Mouse (Mus musculus) urinary bladder, adult 18-20 months (tissue): ENCODE measurements around the gene Rims3.

Experiments used
- DNase-seq, 2 experiments: peaks; one replicate each; pipeline ENCODE4 v3.0.0; 2022; ENCODE audit warnings: low spot score in 2 of 2, mixed read lengths in 2 of 2

The Rims3 gene

DNA sequence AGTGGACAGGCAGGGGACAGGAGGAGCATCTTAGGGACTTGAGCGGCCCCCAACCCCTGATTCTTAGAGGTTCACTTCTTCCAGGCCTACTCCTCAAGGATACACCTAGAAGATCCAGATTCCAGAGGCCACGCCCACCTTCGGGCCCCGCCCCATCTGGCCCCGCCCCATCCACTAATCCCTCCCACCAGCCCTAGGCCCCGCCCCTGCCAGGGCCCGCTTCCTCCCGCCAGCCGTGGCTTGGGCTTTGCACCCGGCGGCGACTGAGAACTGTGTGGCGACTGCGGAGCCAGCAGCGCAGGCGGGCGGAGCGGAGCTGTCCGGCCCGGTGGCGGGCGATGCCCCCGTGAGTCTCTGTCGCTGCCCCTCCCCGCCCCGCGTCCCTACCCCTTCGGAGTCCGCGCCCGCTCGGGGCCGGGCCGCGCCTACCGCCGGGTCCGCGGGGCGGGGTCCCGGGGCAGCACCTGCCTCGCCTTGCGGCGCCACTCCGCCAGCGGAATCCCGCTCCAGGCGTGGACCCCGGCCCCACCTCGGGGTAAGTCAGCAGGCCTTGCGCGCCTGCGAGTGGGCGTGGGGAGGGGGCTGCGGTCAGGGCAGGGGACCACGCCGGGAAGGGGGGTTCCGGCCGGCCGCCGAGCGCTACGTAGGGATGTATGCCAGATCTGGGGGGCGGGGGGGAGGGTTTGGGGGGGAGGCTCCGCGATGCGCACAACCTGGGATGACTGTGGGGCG, at the start of gene Rims3:
TSS of gene Rims3 (plus strand) at position 229 of the 732 bp plus-strand sequence.
- peak in 1 of 2 experiments; percentile 10 for DNase-seq

GRCm38 (mm10) chr4:120805816-120806215, 48.8 kb upstream of the Rims3 start:
- DNase-seq, result no peak

DNA sequence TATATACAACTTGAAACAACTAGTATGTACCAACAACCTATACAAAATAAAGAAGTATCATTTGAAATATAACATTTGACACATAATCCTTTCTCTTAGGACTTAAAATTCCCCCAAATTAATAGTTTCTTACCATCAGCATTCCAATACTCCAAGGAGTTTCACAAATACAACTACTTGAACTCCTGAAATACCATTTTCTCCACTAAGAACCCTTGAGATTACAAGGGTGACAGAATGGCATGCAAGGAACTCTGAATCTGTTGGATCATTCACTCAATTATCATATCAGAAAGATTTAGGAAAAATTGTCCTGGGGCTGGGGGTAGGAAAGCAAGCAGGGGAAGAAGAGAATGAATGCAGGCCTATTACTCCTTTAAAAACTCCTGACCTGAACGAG, 40.9 kb upstream of the Rims3 start:
- no peak for DNase-seq

GRCm38 (mm10) chr4:120814171-120814570, 40.4 kb upstream of the Rims3 start:
- peak; percentile 2 to 31 for DNase-seq

DNA sequence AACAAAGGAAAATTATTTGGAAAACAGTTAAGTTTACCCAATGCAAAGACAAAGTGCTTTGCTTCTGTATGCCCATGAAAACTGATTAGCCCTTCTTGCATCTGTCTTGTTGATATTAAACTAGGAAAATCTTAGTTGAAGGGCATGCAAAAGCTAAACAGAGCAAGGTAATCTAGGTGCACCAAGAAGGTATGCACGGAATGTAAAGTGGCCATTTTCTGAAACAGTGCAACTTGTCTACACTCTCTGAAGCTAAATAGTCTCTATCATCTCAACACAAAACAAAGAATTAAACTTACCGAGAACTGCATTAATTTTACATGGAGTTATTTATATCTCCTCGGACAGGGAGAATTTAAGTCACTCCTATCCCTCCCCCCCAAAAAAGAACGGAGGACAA, 39.5 kb upstream of the Rims3 start:
- DNase-seq, result no peak

DNA sequence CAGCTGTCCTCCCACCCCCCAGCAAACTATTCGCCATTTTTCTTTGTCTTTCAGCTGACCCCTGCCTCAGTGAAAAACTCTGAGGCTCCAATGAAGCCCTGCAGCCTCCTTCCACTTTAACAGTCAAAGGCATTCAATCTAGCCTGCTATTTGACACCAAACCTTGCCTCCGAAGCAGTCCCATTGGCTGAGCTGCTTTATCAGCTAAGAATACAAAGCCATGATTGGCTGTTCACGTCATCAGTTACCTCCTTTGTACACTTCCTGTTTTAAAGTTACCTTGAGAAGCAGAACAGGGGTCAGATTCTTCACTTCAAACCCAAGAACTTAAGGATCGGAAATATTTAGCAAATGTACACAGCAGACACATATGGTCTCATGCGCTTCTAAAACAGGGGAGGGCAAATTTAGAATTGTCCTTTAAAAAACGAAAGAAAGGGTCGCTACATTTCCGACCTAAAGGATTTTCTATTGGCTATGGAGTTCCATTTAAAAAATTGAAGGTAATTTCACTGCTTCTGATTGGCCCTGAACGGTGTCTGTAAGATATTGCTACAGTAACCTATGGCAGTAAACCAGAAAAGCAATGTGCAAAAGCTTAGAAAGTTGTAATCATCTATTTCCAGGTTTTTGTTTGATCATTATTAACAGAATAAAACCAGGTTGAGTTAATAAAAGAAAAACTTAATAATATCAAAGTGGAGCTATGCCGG, 38.8 kb upstream of the Rims3 start:
- peak; percentile 25 to 70 for DNase-seq

DNA sequence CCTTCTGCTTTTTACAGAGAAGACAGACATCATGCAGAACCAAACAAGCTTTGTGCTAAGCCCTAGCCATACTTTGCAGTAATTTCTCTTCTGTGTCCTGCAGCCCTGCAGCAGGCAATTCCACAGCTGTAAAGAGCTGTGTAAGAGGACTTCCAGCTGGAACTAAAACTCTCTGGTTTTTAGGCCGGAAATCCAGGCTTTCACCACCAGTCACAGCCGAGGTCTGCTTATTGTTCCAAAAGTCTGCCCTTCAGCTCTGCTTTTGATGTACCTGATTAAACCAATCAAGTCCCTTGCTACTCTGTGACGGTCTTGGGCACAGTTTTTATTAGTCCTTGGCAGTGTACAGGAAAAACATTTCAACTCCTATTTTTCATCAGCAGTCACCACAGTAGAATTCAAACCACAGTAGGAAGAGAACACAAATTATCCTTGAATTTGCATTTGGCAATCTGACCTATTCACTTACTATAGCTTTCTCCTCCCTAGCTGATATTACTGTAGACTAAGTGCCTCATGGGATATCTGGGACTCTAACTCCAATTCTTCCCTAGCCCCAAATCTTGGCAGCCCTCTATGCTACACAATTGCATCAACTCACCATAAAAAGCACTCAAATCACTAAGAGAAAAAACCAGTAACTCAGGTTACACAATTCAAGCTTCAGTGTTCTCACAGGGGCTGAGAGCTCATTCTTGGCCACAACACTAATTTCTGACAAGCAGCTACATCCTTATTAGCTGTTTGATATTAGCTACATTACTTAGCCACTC, 37.4 kb upstream of the Rims3 start:
- no peak for DNase-seq

DNA sequence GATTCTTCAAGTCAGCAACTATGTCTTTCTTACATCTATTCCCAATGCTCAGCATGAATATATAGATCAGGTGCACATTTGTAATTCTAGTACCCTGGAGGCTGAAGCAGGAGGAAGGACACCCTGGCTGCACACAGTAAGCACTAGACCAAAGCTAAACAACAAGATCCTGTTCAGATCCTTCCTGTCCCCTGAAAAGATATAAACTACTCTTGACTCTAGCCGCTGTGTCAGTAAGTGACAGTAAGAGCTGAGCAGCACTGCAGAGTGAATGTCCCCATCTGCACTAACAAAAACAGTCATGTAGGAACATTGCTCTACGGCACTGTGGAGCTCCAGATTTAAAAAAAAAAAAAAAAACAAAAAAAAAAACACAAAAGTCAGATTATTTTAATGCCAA, 36.7 kb upstream of the Rims3 start:
- DNase-seq, result no peak

GRCm38 (mm10) chr4:120819296-120819695, 35.3 kb upstream of the Rims3 start:
- no peak for DNase-seq

GRCm38 (mm10) chr4:120819871-120820270, 34.7 kb upstream of the Rims3 start:
- no peak for DNase-seq

- DNase-seq, result no peak
Observed at GRCm38 (mm10) chr4:120822191-120822911, 32.3 kb upstream of the Rims3 start.

DNA sequence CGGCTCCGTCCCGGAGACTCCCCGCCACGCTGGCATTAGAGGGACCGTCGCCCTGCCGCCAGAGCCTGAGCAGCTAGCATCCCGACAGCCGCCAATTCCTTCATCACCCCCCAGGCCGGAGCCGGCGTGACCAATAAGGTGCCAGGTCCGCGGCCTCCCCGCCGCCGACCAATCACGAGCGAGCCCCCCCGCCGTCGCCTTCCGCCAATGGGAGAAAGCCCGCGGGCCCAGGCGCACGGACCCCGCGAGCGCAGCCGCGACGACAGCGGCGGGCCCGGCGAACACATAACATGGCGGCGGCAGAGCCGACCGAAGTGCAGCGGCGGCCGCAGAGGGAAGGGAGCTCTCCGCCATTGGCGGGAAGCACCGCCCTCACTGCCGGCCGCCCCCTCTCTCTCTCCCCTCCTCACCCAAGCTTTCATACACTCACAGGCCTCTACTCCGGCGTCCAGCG, 29.5 kb upstream of the Rims3 start:
- DNase-seq, result peak; percentile 86 to 92

GRCm38 (mm10) chr4:120825577-120826326, 28.9 kb upstream of the Rims3 start:
- DNase-seq, result peak; percentile 90 to 94

DNA sequence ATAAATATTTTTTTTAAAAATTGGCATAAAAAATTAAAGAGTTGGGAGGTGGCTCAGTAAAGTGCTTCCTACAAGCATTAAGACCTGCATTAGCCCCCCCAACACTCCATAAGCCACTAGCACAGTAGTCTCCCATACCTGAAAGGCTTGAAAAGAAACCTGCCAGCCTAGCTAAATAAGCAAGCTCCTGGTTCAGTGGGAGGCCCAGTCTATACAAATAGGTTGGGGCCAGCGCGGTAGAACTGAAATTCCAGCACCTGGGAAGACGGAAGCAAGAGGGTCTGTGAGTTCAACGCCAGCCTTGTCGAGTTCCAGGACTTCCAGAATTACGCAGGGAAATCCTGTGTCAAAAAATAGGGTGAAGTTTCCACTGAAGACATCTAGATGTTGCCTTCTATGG, 28.2 kb upstream of the Rims3 start:
- DNase-seq, result no peak

DNA sequence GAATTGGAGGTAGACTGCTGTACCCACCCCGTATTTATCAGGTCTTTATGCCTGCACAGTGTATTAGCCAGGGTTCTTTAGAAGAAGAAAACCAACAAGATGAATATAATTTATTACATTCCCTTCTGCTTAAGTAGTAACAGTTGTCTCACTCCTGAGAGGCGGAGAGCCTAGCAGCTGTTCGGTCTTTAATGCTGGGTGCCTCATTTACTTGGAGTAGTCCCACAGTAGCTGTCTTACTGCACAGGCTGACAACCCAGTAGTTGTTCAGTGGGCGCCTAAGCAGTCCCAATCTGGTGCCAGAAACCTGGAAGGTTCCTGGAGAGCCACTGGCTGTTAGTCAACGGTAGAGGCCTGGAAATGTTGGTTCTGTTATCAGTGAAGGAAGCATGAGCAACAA, 23.8 kb upstream of the Rims3 start:
- DNase-seq, result no peak

GRCm38 (mm10) chr4:120831472-120831871, 23.1 kb upstream of the Rims3 start, which contains the start of gene Nfyc:
Nfyc (minus strand) TSS chr4:120831572.
- no peak for DNase-seq

DNA sequence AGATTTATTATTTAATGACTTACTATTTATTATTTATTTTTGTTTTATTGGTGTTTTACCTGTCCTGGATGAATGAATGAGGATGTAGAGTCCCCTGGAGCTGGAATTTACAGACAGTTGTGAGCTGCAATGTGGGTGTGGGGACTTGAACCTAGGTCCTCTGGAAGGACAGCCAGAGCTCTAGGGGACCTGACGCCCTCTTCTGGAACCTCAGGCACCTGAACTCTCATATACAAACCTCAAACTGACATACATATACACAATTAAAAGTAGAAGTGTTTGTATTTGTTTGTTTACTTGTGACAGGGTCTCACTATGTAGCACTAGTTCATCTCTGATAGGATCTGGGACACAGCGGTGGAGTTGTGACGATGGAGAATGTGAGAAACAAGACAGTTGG, 13.3 kb upstream of the Rims3 start:
- DNase-seq, result no peak

DNA sequence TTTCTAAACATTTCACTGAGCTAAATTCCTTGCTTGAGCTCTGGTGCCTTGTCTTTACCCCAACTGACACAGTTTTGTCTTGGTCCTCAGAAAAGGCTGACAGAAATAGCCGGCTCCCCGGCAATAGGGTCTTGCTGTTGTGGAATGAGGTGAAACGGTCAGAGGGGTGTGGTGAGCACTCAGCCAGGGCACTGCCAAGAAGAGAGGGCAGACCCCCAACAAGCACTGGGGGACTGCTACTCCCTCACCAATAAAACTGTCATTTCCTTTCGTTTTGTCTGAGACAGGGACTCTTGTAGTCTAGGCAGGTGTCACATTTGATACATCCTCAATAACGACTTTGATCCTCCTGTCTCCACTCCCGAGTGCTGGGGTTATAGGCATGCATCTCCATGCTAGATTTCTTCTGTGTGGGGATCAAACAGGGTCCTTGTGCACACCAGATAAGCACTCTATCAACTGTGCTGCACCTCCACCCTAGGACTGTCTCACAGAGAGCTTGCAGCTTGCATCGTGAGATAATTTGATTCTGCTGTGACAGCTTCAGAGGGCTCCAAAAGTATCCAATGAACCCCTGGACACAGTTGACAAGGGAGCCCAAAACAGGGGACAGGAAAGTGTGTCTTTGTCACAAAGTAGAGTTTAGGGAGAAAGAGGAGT, 10.1 kb upstream of the Rims3 start:
- no peak for DNase-seq

DNA sequence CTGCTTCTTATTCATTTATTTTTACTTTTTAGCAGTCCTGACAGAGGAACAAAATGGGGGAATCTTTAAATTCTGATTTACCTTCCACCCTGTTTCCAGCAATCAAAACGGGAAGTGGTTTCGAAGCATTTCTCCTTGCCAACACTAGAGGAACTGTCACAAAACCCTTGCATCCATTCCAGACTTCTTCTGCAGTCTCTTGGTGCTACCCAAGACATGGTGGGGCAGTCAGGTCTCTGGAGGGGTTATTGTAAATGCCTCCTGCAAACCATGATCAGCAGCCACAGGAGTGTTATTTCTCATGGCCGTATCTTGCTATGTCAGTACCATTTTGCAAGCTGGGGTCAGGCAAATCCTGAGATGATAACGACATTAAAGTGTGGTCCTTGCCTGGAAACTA, 9.5 kb upstream of the Rims3 start:
- no peak for DNase-seq

DNA sequence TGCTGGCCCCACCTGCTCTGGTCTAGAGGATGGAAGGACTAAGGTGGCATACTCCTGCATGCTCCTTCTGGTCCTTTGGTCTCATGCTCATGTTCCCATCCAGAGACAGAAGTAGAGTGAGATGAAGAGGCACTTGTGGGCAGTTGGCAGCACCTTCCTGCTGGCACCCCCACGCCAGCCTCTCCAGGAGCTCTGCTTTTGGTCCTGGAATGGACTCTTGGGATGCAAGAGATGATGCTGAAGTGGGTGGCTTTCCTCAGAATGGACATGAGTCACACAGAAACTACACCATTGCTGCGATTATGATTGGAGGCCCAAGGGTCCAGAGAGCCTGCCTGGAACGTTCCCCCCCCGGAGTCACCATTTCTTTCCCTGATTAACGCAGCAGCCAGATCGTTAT, 5.7 kb upstream of the Rims3 start:
- DNase-seq, result no peak
